Mouse (Mus musculus) midbrain, embryonic 11.5 days (tissue): ENCODE measurements around the gene Trmt112. TPM values are rescaled to one million over a fixed set of nuclear protein-coding genes. Genes with fewer than 3 reads are reported as not detected.
"Not testable (repeated sequence)": the region's sequence is repeated elsewhere in the genome, so short reads cannot be mapped to it uniquely, and the experiment has no call there.

Source experiments
- ATAC-seq: fragments of 200-750 bp; cut with Nextera tagmentation; 2 replicates; pipeline ENCODE4 v1.8.0; 2017; ENCODE audit warnings: moderate TSS enrichment, moderate library complexity; ENCODE audit not compliant: low FRiP score
- DNase-seq: peaks from one replicate; pipeline ENCODE4 v3.0.0; 2015; ENCODE audit warnings: low spot score; ENCODE audit errors: missing footprints
- H3K27ac ChIP-seq: fragments of 300-500 bp; sonication (generic); 2 replicates; pipeline ENCODE4 v1.5.1; 2014; ENCODE audit warnings: low read depth, low read length
- H3K27me3 ChIP-seq: fragments of 300-500 bp; sonication (generic); 2 replicates; pipeline ENCODE4 v1.6.1; 2014; ENCODE audit warnings: mild to moderate bottlenecking, low read length, moderate library complexity, mixed read lengths; ENCODE audit not compliant: control insufficient read depth, insufficient read depth
- H3K36me3 ChIP-seq: fragments of 300-500 bp; sonication (generic); 2 replicates; pipeline ENCODE4 v1.6.1; 2014; ENCODE audit warnings: mild to moderate bottlenecking, low read length, moderate library complexity, mixed read lengths; ENCODE audit not compliant: control insufficient read depth, insufficient read depth
- H3K4me1 ChIP-seq: fragments of 300-500 bp; sonication (generic); 2 replicates; pipeline ENCODE4 v1.6.1; 2014; ENCODE audit warnings: low read length; ENCODE audit not compliant: control insufficient read depth, insufficient read depth
- H3K4me2 ChIP-seq: fragments of 300-500 bp; sonication (generic); 2 replicates; pipeline ENCODE4 v1.6.1; 2014; ENCODE audit warnings: mild to moderate bottlenecking, moderate library complexity
- H3K4me3 ChIP-seq: fragments of 300-500 bp; sonication (generic); 2 replicates; pipeline ENCODE4 v1.5.1; 2014; ENCODE audit warnings: low read depth, low read length
- H3K9ac ChIP-seq: fragments of 300-500 bp; sonication (generic); 2 replicates; pipeline ENCODE4 v1.6.1; 2014; ENCODE audit warnings: low read length
- H3K9me3 ChIP-seq: fragments of 300-500 bp; sonication (generic); 2 replicates; pipeline ENCODE4 v1.6.1; 2016; ENCODE audit warnings: low read length; ENCODE audit not compliant: control insufficient read depth
- WGBS: fragments of 180-500 bp; shearing (Covaris S2); extraction: QIAGEN DNeasy Blood & Tissue Kit; methylation state at CpG from one replicate; pipeline ENCODE4 v1.1.7; 2014; 5-methylcytosine and 5-hydroxymethylcytosine counted together
- polyA plus RNA-seq: library from polyadenylated mRNA; unstranded; fragments of >200 nt; fragmentation: Nextera tagmentation; extraction: Ambion mirVana; gene quantifications from 2 replicates; pipeline ENCODE4 v1.2.1, GENCODE M21; 2014

Trmt112 gene
- polyA plus RNA-seq, 1 experiment from 2014 or later, result 151 TPM

DNA sequence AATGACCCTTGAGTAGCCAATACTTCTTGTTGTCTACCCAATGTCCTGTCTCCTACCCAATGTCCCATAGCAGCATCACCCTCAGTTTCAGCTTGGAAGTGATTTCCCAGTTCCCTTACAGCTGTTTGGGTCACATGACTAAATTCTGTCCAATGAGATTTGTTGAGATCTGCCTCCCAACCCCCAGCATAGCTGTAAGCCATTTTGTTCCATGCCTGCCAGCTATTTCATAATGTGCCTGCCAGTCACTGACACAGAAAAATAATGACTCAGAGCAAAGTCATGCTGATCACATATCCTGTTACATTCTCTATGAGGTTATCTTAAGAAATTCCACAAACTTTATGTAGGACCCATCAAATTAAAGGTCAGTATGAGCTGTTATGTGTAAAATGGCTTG is 32.7 kb upstream of the Trmt112 start:
- Histone ChIP-seq H3K27me3 (no peaks in the 10 kb centered on the region), H3K9me3 (peaks cover 4% of the 10 kb centered on the region; the same call in 1 of the 2 replicates), H3K36me3 (no peaks in the 10 kb centered on the region), H3K4me1 (no peaks in the 10 kb centered on the region), H3K9ac (no peak overlapping the region), H3K4me3 (no peak overlapping the region), H3K27ac (no peak overlapping the region), H3K4me2 (no peak overlapping the region)
- DNase-seq (no peak), ATAC-seq (no peak)

DNA sequence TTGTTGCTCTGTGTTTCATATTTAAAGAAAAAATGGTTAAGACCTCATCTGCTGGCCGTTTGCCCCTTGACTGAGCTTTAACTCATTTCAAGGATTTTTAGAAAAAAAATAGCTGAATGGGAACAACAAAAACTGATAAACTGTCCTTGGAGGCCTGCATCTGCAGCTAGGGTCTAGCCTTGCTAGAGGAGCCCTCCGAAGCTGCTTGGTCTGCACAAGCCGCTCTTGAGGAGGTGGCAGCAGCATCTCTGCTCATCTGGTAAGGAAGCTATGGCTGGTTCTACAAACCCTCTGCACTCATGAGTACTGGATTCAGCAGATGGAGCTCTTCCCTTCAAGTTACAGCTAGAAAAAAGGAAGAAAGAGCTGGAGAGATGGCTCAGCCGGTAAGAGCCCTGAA is 31.5 kb upstream of the Trmt112 start:
- H3K4me1 ChIP-seq, result no peaks in the 10 kb centered on the region
- no peak overlapping the region for H3K4me3 ChIP-seq
- no peak overlapping the region for H3K9ac ChIP-seq
- peaks cover 4% of the 10 kb centered on the region; the same call in 1 of the 2 replicates for H3K9me3 ChIP-seq
- 88% methylated on average over 4 of the region's 4 CpGs for WGBS
- H3K36me3 ChIP-seq, result no peaks in the 10 kb centered on the region
- no peak overlapping the region for H3K4me2 ChIP-seq
- no peak overlapping the region for H3K27ac ChIP-seq
- H3K27me3 ChIP-seq, result no peaks in the 10 kb centered on the region
- DNase-seq (no peak), ATAC-seq (no peak)

DNA sequence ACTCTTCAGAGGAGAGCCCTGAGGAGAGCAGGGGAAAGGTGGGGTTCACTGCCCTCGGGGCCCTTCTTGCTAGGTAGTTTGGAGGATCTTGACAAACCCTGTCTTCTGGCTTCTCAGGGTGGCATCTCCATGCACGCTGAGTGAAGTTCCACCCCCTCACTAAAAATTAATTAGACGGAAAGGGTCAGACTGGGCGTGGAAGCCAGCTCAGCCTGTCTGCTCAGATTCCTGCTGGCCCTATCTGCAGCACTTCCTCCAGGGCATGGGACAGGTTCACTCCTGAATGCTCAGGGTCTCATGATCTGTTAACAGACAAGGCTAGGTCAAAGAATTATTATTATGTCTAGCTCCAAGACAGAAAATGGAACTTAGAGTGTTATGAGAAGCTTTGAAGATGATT is 17.0 kb upstream of the Trmt112 start:
- H3K27me3 ChIP-seq, result no peaks in the 10 kb centered on the region
- no peaks in the 10 kb centered on the region for H3K36me3 ChIP-seq
- H3K4me3 ChIP-seq, result no peak overlapping the region
- 68% methylated on average over 4 of the region's 4 CpGs for WGBS
- H3K4me2 ChIP-seq, result no peak overlapping the region
- H3K9me3 ChIP-seq, result no peaks in the 10 kb centered on the region
- H3K4me1 ChIP-seq, result no peaks in the 10 kb centered on the region
- H3K9ac ChIP-seq, result no peak overlapping the region
- DNase-seq (no peak), ATAC-seq (no peak)
- no peak overlapping the region for H3K27ac ChIP-seq

DNA sequence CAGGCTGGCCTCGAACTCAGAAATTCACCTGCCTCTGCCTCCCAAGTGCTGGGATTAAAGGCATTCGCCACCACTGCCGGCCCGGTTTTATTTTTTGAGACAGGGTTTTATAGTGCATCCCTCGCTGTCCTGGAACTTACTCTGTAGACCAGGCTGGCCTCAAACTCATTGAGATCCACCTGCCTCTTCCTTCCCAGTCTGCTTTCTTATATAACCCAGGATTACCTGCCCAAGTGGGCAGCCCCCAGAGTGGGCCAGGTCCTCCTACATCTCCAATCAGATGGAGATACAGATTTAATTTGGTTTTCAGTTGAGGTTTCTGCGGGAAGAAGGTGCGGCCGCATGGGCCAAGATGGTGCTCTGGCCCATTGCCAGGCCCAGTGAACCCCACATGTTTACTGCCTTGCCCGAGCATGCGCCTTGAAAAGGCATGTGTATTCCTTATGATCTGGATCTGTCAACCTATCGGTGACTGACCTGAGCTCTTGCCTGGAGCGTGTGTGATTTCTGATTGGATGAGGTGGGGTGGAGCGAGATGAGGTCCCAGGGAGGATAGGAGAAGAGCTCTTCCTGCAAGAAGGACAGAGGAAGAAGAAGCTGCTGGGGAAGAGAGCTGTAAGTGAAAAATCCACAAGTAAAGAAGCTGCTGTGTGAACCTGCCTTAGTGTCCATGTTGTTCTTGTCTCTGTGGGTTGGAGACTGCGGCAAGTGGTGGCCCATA is 15.6 kb upstream of the Trmt112 start:
- DNase-seq (no peak), ATAC-seq (no peak)
- H3K27me3 ChIP-seq, result no peaks in the 10 kb centered on the region
- H3K27ac ChIP-seq, result no peak overlapping the region
- no peak overlapping the region for H3K9ac ChIP-seq
- H3K4me3 ChIP-seq, result no peak overlapping the region
- H3K4me2 ChIP-seq, result no peak overlapping the region
- no peaks in the 10 kb centered on the region for H3K36me3 ChIP-seq
- 93% methylated on average over 14 of the region's 14 CpGs for WGBS
- no peaks in the 10 kb centered on the region for H3K9me3 ChIP-seq
- no peaks in the 10 kb centered on the region for H3K4me1 ChIP-seq

DNA sequence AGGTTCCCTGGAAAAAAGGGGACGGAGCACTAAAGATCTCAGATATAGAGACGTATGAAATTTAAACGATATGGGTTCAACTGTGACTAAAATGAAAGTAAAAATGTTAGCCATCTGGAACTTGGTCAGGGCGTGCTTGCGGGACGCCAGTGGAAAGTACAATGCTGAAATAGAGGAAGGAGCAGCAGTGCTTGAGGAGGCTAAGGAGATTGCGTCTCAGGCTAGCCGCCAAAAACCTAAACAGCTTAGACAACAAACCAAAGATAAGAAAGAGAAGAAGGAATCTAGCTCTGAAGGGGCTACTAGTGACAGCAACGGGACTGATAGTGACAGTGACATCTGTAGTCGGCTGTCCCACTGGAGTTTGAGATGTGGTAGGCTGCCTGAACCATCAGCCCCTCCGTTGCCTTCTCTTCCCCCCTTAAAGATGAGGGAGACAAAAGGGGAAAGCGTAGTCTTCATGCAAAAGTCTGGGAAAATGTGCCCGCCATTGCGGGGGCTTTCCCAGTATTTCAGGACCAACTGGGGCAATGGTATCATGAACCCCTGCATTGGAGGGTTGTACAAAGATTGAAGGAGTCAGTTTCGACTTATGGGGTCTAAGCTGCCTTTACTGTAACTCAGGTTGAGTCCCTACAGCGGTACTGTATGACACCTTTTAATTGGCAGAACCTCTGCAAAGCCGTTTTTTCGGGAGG is 13.7 kb upstream of the Trmt112 start:
- WGBS, result 89% methylated on average over 18 of the region's 18 CpGs
- not testable (repeated sequence) for H3K27ac ChIP-seq, H3K9ac ChIP-seq, H3K4me2 ChIP-seq, H3K9me3 ChIP-seq, H3K36me3 ChIP-seq, DNase-seq, H3K4me1 ChIP-seq, H3K27me3 ChIP-seq, ATAC-seq, H3K4me3 ChIP-seq

DNA sequence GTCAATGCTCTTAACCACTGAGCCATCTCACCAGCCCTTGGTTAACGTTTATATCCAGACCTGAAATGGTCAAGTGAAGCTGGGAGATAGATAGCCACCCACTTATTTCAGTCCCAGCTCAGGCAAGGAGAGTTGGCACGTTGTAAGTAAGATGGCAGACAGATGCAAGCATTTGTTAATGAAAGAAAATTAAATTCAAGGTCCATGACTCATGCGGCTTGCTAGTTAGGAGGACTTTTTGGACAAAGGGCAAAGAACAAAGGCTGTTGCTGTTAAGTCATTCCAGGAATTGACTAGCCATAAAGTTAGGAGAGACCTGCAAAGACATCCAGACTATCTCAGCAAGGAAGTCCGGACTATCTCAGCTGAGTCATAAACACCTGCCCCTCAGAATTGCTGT is 9.9 kb upstream of the Trmt112 start:
- Histone ChIP-seq H3K4me2 (no peak overlapping the region), H3K4me1 (no peaks in the 10 kb centered on the region), H3K27ac (no peak overlapping the region), H3K27me3 (no peaks in the 10 kb centered on the region), H3K4me3 (no peak overlapping the region), H3K9ac (no peak overlapping the region), H3K9me3 (no peaks in the 10 kb centered on the region), H3K36me3 (no peaks in the 10 kb centered on the region)
- no peak for ATAC-seq
- WGBS, result 83% methylated on average over 4 of the region's 4 CpGs
- no peak for DNase-seq

DNA sequence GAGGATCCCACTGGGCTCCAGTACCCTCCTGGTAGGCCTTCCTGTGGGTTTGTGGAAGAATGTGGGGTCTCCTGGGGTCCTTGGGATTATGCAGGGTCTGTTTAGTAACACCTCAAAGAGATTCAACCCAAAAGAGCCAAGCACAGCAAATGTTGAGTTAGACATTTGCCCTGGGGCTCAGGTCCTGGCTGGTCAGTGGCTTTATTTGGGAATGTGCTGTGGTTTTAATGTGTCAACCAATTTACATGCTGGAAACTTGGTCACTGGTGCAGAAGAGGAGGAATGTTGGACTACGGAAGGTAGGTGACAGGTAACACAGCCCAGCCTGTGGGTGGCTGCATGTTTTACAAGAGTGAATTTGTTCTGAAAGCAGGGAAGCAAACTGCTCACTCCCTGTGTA is 6.5 kb upstream of the Trmt112 start:
- no peaks in the 10 kb centered on the region for H3K9me3 ChIP-seq
- no peak overlapping the region for H3K4me2 ChIP-seq
- peaks cover 2% of the 10 kb centered on the region for H3K4me1 ChIP-seq
- no peak overlapping the region for H3K9ac ChIP-seq
- 93% methylated on average over 1 of the region's 1 CpGs for WGBS
- peaks cover 10% of the 10 kb centered on the region for H3K36me3 ChIP-seq
- no peaks in the 10 kb centered on the region for H3K27me3 ChIP-seq
- no peak overlapping the region for H3K27ac ChIP-seq
- no peak for DNase-seq
- H3K4me3 ChIP-seq, result no peak overlapping the region
- no peak for ATAC-seq

DNA sequence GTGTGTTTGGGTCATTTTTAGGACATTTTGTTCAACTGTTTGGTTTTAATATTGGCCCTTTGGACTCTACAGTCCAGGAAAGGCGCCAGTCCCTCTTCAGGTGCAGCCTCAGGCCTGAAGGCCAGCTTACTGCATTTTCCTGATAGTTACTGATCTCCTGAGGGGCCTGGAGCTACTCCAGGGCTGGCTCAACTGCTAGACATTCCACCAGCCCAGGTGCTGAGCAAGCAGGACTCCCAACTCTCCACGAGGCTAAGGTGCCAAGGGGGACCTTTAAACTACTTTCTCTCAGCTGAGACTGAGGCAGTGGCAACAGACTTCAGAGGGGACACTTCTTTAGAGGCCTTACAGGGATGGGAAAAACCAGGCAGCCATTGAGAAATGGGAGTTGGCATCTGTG is 4.7 kb upstream of the Trmt112 start:
- peaks cover 10% of the 10 kb centered on the region for H3K36me3 ChIP-seq
- no peak overlapping the region for H3K4me3 ChIP-seq
- H3K9me3 ChIP-seq, result no peaks in the 10 kb centered on the region
- 76% methylated on average over 2 of the region's 2 CpGs for WGBS
- H3K27me3 ChIP-seq, result no peaks in the 10 kb centered on the region
- DNase-seq (no peak), ATAC-seq (no peak)
- peaks cover 13% of the 10 kb centered on the region for H3K4me1 ChIP-seq
- no peak overlapping the region for H3K9ac ChIP-seq
- H3K27ac ChIP-seq, result no peak overlapping the region
- no peak overlapping the region for H3K4me2 ChIP-seq

DNA sequence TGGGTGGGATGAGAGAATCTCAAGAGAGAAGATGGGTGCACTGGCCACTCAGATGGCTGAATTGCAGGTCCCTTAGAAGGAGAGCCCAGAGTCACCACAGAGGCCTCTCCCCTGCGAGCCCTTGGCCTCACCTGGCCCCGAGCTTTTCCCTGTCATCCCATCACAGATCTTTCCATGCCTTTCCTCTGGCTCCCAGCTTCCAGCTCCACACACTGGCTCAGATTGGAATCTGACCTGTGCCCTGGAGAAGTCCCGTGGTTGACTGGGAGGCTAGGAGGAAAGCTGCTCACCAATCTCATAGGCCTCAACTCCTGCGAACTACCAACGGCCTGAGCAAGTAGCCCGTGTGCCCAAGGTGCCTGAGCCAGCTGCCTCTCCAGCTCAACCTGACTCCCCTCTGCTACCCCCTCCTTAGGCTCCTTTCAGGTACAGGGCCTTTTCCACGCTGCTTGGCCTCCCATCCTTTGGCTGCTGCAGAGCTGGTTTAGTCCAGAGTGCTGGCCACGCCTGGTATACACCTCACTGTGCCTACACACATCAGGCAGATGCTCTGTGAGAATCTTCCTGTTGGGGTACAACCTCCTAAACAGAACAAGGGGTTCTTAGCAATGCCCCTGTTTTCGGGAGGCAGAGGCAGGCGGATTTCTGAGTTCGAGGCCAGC is 3.9 kb upstream of the Trmt112 start:
- Histone ChIP-seq H3K9me3 (no peaks in the 10 kb centered on the region), H3K9ac (no peak overlapping the region), H3K4me3 (no peak overlapping the region), H3K4me1 (peaks cover 13% of the 10 kb centered on the region), H3K27ac (no peak overlapping the region), H3K27me3 (no peaks in the 10 kb centered on the region), H3K36me3 (peaks cover 10% of the 10 kb centered on the region), H3K4me2 (no peak overlapping the region)
- ATAC-seq (no peak), DNase-seq (no peak)
- 95% methylated on average over 11 of the region's 11 CpGs for WGBS
